Mouse (Mus musculus) frontal cortex, postnatal 14 days (tissue): Measurements from ENCODE around the gene E2f8.

Source experiments
- DNase-seq, 2 experiments: peaks; one replicate each; pipeline ENCODE4 v3.0.0; 2022; ENCODE audit warnings: low spot score in 2 of 2

E2f8 gene

DNA sequence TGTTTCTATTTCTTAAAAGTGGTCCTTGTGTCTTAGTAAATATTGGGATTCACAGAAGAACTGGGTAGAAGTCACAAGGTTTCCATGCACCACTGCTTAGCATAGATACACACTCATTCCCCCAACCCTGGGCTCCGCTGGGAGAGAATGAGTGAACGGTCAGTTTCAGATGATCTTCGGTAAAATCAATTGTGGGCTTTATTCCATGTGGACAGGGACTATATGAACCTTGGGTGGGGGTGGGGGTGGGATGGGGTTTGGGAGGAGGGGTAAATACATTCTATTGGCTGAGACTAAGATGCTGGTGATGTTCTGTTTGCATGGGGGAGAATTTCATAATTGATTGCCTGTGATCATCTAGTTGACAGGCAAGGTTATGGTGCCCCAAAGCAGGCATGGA lies 25.9 kb downstream of the E2f8 start:
- no peak for DNase-seq

DNA sequence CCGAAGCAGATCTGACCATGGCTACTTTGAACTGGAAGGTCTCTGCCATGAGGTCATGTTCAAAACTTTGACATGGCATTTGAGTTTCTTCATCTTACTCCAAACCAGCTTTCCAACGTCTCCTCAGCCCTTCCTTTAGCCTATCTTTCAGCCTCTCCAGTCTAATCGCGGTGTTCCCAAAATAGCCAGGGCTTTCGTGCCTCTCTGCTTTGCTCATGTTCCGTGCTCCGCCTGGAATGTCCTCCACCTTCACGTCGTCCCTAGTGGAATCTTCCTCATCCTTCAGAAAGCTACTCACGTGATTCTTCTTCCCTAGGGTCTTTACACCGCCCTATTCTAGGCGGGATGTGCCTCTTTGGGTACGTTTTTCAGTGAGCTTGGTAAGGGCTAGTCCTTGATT lies 27.9 kb downstream of the E2f8 start:
- no peak for DNase-seq

DNA sequence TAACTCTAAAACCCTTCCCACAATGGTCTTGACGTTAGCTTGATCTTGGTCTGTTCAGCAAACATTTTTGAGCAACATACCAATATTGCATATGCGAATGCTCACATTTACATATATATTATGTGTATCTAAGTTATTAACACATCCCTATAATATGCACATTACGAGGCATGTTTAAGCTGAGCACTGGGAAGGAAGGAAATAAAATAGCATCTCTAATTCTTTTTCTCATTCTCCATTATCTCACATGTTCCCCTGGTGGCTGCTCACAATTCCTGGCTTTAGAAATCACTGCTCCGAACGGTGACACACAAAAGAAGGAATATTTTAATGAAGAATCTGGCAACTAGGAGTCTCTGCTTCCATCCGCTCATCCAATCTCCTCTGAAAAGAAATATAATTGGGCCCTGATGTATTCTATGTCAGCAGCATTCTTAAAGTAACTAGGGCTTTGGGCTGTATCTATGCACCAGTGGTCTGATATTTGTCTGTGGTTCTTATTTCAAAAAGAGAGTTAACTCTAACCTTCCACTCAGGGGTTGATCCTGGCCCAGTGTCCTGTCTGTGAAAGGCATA lies 29.8 kb downstream of the E2f8 start:
- no peak for DNase-seq

DNA sequence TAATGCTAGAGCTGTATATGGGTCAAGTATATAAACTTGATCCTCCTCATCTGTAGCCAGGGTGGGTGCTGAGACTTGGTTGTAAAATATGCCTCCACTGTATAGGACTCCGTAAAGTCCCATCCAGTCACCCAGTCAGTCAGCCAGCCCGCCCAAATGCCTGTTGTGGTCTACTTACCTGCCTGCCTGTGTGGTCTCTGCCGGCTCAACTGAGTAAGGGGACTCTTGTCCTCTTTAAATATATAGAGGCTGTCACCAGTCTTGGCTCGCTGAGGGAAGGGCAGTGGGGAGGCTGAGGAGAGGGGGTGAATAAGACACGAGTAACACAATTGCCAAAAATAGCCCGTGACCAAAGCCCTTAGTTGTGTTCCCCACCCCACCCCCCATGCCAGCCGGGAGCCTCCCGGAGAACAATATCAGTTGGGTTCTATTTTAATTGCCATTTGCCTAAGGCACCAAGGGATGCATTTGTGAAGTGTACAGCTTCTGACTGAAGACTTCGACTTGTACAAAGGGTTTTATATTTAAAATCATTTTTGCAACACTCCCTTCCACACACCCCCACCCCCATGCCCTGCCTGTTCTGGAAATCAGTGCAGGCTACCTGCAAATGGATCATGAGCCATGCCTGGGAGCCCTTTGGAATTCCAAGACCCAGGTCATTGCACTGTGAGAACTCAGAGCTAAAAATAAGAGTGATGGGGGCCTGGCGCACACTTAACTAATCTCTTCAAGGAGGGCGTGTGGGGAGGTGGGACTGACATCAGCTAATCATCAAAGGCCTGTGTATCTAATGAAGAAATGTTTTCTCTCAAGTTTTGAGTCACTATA lies 33.4 kb downstream of the E2f8 start, which contains the start of gene Csrp3:
TSS of gene Csrp3 (minus strand) at position 214 of the 831 bp plus-strand sequence.
- no peak for DNase-seq

DNA sequence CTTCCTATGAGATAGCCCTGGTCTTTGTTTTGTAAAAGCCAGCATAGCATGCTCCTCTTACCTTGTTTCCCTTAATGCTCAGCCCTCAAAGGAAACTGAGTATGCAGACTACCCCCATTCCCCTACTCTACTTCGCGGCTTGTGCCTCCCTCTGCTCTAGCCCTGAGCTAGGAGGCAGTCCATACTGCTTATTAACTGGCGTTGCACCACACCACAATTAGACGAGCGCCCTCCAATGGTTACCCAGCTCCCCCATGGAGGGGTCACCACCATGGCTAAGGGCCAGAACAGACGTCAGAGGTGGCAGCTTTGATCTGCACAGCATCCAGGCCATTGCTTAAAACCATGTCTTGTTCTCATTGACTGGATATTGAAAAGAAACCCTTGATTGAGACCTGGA lies 34.6 kb downstream of the E2f8 start:
- no peak for DNase-seq

DNA sequence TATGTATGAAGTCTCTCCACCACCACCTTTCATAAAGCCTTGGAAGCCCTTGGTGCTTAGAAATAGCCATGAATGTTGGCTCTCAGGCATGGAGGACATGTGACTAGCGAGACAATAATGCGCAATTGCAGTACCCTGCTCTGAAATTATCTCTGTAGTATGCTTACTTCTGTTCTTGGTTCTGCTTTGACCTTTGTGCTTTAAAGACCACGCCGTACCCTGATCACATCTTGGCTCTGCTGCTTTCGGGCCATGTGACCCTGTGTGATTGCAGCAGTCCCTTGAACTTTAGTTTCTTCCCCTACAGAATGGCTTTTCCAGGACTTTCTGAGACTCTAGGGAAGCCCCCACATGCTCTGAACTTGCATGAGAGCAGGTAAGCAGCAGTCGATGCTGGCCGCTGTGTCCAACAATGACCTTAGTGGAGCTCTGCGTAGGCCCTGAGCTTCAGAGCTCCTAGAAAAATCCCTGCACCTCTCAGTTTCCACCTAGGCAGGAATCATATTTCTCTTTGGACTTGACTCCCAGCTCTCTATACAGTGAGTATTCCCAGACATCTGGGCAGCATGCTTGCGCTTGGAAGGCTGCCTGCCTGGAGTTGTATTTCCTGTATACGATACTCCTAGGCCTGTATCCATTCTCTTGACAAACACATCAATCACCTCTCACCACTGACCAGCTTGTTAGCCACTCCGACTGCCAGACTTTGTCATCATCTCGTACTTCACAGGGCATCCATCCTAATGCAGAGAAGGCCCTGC lies 36.0 kb downstream of the E2f8 start:
- DNase-seq: no peak

DNA sequence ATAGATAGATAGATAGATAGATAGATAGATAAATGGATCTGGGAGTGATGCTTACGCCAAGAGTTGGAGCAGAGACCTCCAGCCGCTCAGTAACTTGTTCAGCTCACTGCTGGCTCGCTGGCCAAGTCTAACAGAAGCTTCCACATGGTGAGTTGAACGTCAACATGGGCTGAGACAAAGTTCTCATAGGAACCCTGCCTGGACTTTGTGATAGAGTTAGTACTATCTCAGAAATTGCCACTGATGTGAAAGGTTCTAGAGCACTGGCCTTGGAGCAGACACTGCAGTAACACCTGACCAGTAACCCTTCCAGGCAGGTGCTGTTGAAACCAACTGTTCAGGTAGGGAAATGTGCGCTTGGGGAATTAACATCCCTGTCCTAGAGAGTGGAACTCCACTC lies 37.9 kb downstream of the E2f8 start:
- no peak for DNase-seq

DNA sequence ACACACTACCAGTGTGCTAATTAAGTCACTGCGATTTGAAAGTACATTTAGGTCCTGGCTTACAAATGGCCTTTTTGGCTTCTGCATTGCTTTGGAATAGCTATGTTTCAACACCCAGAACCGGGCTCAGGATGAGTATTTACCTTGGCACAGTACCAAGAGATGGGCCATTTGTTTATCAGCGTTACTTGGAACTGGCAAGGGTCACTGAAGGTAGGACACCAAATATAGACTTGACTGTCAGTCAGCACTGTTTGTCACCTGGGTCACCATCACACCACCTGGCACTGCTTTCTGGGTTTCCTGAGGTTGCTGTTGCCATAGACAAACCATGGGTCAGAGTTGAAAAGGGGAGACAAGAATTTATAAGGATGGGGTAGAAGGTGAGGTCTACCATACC lies 39.0 kb downstream of the E2f8 start:
- DNase-seq: no peak

DNA sequence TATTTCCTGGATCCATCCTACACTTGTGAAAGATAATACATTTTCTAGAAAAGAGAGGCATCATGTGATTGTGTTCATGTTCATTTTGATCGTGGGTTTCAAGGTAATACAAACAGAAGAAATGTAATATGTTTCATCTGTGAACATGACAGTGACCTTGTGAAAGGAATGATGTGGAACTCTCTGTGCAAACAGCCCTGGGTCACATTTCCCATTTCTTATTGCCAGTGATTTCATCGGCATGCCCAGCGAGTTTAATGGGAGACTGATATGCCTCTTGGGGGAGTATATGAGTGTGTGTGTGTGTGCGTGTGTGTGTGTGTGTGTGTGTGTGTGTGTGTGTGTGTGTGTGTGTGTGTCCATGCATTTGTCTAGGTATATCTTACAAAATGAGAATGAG lies 39.9 kb downstream of the E2f8 start:
- no peak for DNase-seq

DNA sequence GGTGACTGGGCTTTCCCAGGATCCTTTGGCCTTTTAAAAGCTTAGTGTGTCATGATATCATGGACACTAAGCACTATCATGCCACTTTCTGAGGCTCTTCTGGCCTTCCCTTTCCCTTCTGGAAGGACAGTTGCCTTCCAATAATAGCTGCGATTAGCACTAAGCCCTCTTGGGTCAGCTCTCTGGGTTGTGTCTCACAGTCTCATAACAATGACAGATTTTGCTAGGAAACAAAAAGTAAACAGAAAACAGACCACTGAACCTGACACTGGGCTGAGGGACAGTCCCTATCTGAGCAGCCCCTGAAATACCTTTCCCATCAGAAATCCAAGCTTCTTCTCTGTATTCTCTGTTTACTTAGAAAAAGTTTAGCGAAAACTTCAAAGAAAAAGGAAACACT lies 40.9 kb downstream of the E2f8 start:
- DNase-seq: no peak

DNA sequence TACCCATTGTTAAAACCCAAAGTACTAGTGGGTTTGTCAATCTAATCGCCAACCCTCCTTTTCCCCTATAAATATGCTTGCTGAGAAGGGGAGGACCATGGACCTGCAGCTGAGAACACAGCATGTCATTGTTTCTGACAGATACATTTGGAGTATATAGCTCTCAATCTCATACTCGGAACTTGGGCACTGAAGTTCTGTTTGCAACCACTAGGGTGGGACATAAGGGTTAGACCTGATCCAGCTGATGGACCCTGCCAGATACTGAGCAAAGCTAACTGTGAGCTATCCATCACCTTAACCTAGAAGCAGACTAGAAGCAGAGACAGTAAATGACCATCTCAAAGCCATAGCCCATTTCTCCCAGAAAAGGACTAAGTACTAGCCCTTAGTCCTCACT lies 43.0 kb downstream of the E2f8 start:
- DNase-seq: no peak

DNA sequence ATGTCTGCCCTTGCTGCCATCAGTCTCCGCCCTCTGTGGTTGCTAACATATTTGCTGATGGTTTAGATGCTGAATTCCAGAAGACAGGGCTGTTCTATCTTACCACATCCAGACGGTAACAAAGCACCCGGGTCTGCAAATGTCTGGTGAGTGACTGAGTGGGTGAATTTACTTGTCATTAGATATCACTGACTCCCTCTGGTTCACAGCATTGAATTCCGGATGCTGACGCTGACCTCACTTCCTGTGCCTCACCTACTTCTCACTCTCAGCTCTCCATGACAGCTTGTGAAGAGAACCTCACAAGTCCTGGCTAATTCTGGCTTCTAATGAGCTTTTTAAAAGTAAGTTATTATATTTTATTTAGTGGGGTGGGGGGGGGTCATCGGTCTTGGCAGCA lies 44.4 kb downstream of the E2f8 start:
- DNase-seq: no peak

DNA sequence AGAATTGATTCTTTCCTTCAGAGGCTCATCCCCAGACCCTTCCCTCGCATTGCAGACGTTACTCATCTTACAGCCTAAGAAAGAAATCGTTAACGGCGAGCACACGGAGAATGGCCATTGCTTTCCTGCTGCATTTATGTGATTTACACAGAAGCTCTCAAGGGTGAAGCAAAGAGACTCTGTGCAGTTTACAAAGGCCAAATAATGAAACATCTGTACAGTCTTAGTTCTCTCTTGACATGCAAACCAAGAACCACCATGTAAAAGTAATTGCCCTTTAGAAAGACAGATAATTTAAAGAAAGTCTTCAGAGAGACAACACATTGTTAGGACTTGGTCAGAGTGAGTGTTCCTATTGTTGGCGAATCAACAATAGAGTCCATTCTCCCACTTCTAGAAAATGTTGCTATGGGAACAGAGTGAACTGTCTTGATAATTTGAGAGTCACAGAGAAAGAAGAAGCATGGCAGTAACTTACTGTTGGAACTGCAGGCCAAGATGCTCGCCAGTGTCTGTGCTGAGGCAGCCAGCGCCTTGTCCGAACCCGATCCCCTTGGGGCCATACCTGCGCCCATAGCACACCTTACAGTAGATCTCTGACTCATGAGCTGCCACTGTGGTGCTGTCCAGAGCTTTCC lies 46.3 kb downstream of the E2f8 start:
- no peak for DNase-seq

DNA sequence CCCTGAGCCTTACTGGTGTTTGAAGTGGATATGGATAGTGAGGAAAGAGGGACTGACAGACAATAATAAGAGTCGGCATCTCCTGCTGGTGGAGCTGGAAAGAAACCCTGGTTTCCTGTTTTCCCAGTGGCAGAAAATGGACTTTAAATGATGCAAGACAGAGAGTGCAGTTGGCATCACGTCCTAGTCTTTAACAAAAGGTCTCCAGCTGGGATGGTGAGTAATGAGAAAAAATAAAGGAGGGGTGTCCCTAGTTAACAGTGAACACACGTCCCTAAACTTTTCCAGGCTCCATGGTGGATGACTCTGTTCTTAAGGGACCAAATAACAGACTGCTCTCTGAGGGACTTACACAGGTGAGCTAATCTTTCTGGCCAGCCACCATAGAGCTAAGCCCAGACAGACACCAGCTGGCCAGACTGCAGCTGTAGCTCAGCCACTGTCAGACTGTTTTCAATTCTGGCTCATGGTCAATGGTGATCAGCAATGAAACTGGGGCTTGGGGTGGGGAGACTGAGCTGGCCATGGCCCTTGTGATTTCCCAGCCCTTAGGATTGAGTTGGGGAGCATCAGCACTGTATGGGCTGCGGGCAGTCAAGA lies 46.9 kb downstream of the E2f8 start:
- DNase-seq: no peak

DNA sequence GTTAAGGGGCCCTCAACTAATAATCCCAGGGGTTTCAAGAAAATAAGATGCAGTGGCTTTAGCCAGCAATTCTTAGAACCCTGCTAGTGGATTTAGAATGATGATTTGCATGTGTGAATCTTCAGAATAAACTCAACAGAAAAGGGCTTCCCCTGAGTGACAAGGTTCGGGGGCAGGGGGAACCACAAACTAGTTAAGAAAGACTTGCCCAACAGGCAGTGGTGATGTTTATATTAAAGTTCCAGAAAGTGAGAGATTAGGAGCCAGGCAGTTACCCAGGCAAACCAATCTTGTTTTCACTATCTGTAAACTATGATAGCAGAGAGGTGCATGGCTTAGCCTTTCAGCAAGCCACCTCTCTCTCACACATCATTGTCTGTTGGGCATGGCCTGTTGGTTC lies 48.7 kb downstream of the E2f8 start:
- DNase-seq: no peak

DNA sequence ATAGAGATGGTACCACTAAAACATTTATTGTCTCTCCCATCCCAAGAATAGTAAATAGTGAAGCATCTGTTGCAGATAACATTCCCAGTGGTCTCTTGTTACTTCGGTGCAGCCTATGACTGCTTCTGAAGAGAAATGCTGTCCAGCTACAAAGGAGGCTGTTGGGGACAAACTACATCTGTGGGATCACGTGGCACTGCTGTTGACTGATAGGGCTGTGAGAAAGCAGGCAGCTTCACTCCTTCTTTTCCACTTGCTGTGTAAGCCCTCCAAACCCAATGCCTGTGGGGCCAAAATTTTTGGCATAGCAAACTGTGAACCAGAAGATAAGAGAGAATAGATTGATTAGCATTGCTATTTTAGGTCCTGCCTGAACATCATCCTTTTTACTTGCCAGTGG lies 51.0 kb downstream of the E2f8 start:
- no peak for DNase-seq

DNA sequence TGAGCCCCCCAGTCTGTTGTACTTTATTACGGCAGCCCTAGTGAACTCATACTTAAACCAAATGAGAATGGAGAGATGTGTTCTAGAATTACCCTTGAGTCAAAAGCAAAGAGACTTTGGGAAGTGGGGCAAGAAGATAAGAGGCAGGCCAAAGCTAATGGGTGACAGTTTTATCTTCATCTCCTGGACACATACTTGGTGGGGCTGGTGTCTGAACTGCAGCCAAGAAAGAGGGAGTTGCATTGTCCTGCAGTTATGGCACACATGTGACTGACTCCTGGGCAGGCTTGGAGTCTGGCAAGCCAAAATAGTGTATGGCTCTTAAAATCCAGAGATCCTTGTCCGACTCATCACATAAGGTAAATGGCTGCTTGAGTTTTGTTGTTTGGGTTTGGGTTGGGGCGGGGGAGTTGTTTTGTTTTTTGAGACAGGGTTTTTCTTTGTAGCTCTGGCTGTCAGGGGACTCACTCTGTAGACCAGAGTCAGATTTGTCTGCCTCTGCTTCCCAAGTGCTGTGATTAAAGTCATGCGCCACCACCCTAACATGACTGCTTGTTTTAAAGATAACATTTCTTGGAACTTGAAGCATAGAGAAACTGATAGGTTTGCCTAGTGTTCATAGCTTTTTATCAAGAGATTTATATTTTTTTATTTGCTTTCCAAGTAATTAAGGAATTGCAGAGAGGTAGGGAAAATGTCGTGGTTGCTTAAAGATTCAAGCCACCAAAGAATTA lies 52.1 kb downstream of the E2f8 start:
- DNase-seq: no peak

DNA sequence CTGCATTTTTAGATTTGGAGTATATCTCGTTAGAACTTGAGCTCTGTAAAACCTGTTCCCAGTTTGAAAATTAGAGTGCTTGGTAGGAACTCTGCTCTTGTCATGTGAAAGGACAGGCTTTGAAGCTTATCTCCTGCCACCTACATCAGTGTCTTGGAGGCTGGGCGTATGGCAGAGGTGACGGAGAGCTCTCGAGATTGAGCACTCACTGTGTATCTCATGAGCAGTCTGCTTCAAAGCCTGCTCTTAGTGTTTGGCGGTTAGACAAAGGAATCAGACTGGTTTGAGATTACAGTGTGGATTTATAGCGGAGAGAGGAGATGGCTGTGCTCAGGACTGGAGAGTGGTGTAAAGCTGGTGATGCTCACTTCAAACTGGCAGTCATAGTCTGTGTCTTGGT lies 56.2 kb downstream of the E2f8 start:
- no peak for DNase-seq

DNA sequence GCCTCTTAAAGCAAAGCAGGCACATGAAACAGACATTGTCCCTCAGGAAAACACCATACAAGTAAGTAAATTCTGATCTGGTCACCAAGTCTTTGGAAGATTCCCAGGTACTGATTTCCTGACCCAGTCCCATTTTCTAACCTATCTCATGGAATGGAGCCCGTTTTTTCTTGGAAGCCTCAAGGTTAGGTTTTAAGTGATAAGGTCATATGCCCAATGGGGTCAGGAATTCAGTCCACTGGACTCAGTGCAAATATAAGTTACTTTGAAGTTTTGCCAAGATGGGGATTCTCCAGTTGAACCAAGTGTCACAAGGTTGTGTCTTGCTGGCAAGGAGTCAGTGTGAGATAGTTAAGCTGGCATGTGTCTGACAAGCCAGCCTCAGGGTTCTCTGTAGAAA lies 56.7 kb downstream of the E2f8 start:
- DNase-seq: no peak

DNA sequence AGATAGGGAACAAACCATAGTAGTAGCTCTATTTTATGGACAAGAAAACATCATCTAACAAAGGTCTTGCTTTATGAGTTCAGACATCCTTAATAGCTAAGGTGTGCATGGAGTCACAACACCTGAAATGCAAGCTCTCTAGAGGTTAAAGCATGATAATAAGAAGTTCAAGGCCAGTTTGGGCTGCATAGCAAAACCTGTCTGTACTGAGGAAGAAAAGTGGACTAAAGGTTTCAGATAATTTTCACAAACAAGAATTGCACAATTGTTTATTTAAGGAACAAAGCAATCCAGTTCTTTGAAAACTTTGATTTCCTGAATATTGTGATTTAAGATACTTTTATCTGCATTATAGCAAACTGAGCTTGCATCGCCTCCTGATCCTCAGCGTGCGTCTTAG lies 57.8 kb downstream of the E2f8 start:
- DNase-seq: no peak

DNA sequence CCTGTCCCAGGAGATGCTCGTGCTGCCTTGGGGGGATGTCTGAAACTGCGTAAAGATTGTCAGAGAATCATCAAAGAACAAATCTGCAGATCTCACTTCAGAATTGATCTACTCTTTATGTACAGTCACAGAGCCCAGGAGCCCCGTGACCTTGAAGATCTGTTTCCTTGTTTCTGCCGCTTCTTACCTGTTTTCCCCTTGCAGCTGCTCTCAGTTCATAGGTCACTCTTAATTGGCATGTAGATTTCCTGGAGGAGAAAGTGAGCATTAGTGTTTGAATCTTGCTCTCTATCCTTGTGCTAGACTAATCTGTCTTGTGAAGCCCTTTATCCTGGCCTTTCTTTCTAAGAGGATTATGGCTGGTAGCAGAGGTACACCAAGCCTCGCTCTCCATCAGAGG lies 59.7 kb downstream of the E2f8 start:
- no peak for DNase-seq
